Mouse (Mus musculus) CD4-positive, CD25-positive, alpha-beta regulatory T cell, adult 2 months (primary cell): ENCODE results near the gene Smg9.

Experiments
- DNase-seq: peaks from one replicate; pipeline ENCODE4 v3.0.0-alpha.2; 2012; ENCODE audit warnings: low read depth, low spot score

Gene Smg9

GRCm38 (mm10) chr7:24408186-24408585 lies 8.8 kb downstream of the Smg9 start:
- no peak for DNase-seq

GRCm38 (mm10) chr7:24410123-24410522 lies 10.7 kb downstream of the Smg9 start:
- no peak for DNase-seq

GRCm38 (mm10) chr7:24410831-24411230 lies 11.4 kb downstream of the Smg9 start:
- no peak for DNase-seq

GRCm38 (mm10) chr7:24413630-24414029 lies 14.2 kb downstream of the Smg9 start:
- DNase-seq, result peak; percentile 90

GRCm38 (mm10) chr7:24415261-24415660 lies 15.8 kb downstream of the Smg9 start:
- no peak for DNase-seq

GRCm38 (mm10) chr7:24419579-24419978 lies 20.2 kb downstream of the Smg9 start:
- no peak for DNase-seq

GRCm38 (mm10) chr7:24421648-24422047 lies 22.2 kb downstream of the Smg9 start:
- no peak for DNase-seq

- DNase-seq, result no peak
These were observed 22.8 kb downstream of the Smg9 start for GRCm38 (mm10) chr7:24422251-24422650.

GRCm38 (mm10) chr7:24423107-24423763 lies 23.8 kb downstream of the Smg9 start:
- DNase-seq, result no peak

- DNase-seq, result no peak
These were observed 24.7 kb downstream of the Smg9 start for GRCm38 (mm10) chr7:24423956-24424732.

GRCm38 (mm10) chr7:24425919-24426318 lies 26.5 kb downstream of the Smg9 start:
- no peak for DNase-seq

- no peak for DNase-seq
These were observed 27.7 kb downstream of the Smg9 start for GRCm38 (mm10) chr7:24427168-24427567.

GRCm38 (mm10) chr7:24428725-24429124 lies 29.3 kb downstream of the Smg9 start:
- DNase-seq, result no peak

GRCm38 (mm10) chr7:24429413-24430112 lies 30.1 kb downstream of the Smg9 start:
- DNase-seq, result no peak

- peak; percentile 71 for DNase-seq
These were observed 31.3 kb downstream of the Smg9 start for GRCm38 (mm10) chr7:24430551-24431345.

GRCm38 (mm10) chr7:24431713-24432112 lies 32.3 kb downstream of the Smg9 start:
- peak; percentile 57 for DNase-seq

GRCm38 (mm10) chr7:24435305-24435704 lies 35.9 kb downstream of the Smg9 start:
- DNase-seq, result no peak

- no peak for DNase-seq
These were observed 38.6 kb downstream of the Smg9 start for GRCm38 (mm10) chr7:24437981-24438380.

- DNase-seq, result no peak
These were observed 39.8 kb downstream of the Smg9 start for GRCm38 (mm10) chr7:24439191-24439590.

GRCm38 (mm10) chr7:24439891-24440290 lies 40.5 kb downstream of the Smg9 start:
- no peak for DNase-seq

GRCm38 (mm10) chr7:24441785-24442184 lies 42.4 kb downstream of the Smg9 start:
- peak; percentile 92 for DNase-seq

GRCm38 (mm10) chr7:24442313-24442712 lies 42.9 kb downstream of the Smg9 start:
- DNase-seq, result no peak
